Comparison of ENCODE assay signal across 8 mouse cellular contexts in genomic region chr13:44501777-44502321, GRCm38 (mm10).
A peak's percentile ranks its signal among the peaks of the same experiment; 100 is the strongest.
DNase-seq lines count a peak whose midpoint lies in the region; ATAC-seq and TF ChIP-seq lines count a peak whose summit lies in the region.

No protein-coding gene starts in this region.

- no peak overlapping the region for H3K9ac ChIP-seq in kidney, embryonic 15.5 days
- no peak overlapping the region for H3K9ac ChIP-seq in heart, embryonic 16.5 days (ENCODE audit: low read length)

- no peak for TF ChIP-seq CTCF in brain, embryonic 14.5 days (IDR thresholded peaks at IDR 0.05; ENCODE audit: borderline replicate concordance, extremely low read depth, insufficient read depth, insufficient read length)

- H3K27me3 ChIP-seq in kidney, embryonic 15.5 days: no peaks in the 10 kb centered on the region
- H3K27me3 ChIP-seq in heart, embryonic 16.5 days (ENCODE audit: control insufficient read depth, insufficient read depth, low read length): no peaks in the 10 kb centered on the region

- H3K36me3 ChIP-seq in kidney, embryonic 15.5 days: no peaks in the 10 kb centered on the region
- no peaks in the 10 kb centered on the region for H3K36me3 ChIP-seq in heart, embryonic 16.5 days (ENCODE audit: control insufficient read depth, insufficient read depth)

- WGBS in kidney, embryonic 15.5 days: 44% methylated on average over 5 of the region's 5 CpGs
- WGBS in heart, embryonic 16.5 days: 42% methylated on average over 5 of the region's 5 CpGs

- ATAC-seq in kidney, embryonic 15.5 days (replicated peaks; ENCODE audit: low FRiP score): peak; percentile 79; the same call in 1 of the 2 replicates
- ATAC-seq in heart, embryonic 16.5 days (replicated peaks; ENCODE audit: extremely low read depth, insufficient read depth, low FRiP score): peak; percentile 84

- DNase-seq in kidney, postnatal 36 days: no peak
- peak; percentile 75 for DNase-seq in brain, embryonic 14.5 days (ENCODE audit: low read depth)
- DNase-seq in lung, postnatal 36 days: peak; percentile 47
- peak; percentile 68 for DNase-seq in thymus, postnatal 4 days
- DNase-seq in ovary, postnatal 10 days (ENCODE audit: low spot score): no peak
- no peak for DNase-seq in gastrocnemius, postnatal 25 days

- no peak for TF ChIP-seq POLR2A in brain, embryonic 14.5 days (IDR thresholded peaks at IDR 0.05; ENCODE audit: borderline replicate concordance, extremely low read depth, insufficient read depth, insufficient read length, poor library complexity, severe bottlenecking)

- no peak overlapping the region for H3K4me3 ChIP-seq in kidney, embryonic 15.5 days (replicated peaks)
- no peak overlapping the region for H3K4me3 ChIP-seq in heart, embryonic 16.5 days (ENCODE audit: low read length)

- H3K4me1 ChIP-seq in kidney, embryonic 15.5 days: peaks cover 25% of the 10 kb centered on the region
- peaks cover 19% of the 10 kb centered on the region for H3K4me1 ChIP-seq in heart, embryonic 16.5 days (ENCODE audit: control insufficient read depth, insufficient read depth, low read length)

- no peak overlapping the region for H3K4me2 ChIP-seq in kidney, embryonic 15.5 days
- H3K4me2 ChIP-seq in heart, embryonic 16.5 days (ENCODE audit: low read depth, low read length): 0 out of 2 replicates have a peak overlapping the region, but pooled peaks have one; percentile 9

- no peaks in the 10 kb centered on the region for H3K9me3 ChIP-seq in kidney, embryonic 15.5 days (replicated peaks)
- no peaks in the 10 kb centered on the region for H3K9me3 ChIP-seq in heart, embryonic 16.5 days (replicated peaks; ENCODE audit: control insufficient read depth, low read length)

- H3K27ac ChIP-seq in kidney, embryonic 15.5 days: peak overlapping the region; percentile 34; the same call in 1 of the 2 replicates
- H3K27ac ChIP-seq in heart, embryonic 16.5 days (ENCODE audit: low read length): peak overlapping the region; percentile 79

Comparison
In these comparisons a context has a peak if more than half of its experiments do, and no peak if none do; other contexts are left out.
1. DNase-seq: peak in brain, embryonic 14.5 days (single experiment), lung, postnatal 36 days (single experiment) and thymus, postnatal 4 days (single experiment); none in kidney, postnatal 36 days (0 of 2), ovary, postnatal 10 days (single experiment) and gastrocnemius, postnatal 25 days (single experiment).